Mouse (Mus musculus): ENCODE data around the gene Nol3. TPM values are rescaled to one million over a fixed set of nuclear protein-coding genes. Genes with fewer than 3 reads are reported as not detected.

The Nol3 gene
- polyA plus RNA-seq, 1 experiment = 0.94 TPM

- H3K27ac ChIP-seq (ENCODE audit: insufficient read depth, low read length) = no peak overlapping the region
- H3K9ac ChIP-seq (ENCODE audit: low read depth, poor library complexity, severe bottlenecking) = peak overlapping the region; percentile 71
- H3K4me1 ChIP-seq (ENCODE audit: control insufficient read depth, insufficient read depth, low read length) = peaks cover 3% of the 10 kb centered on the region
- H3K9me3 ChIP-seq (replicated peaks; ENCODE audit: control insufficient read depth, insufficient read depth, low read length, poor library complexity, severe bottlenecking) = no peaks in the 10 kb centered on the region
- H3K36me3 ChIP-seq (ENCODE audit: control insufficient read depth, insufficient read depth, low read length, poor library complexity, severe bottlenecking) = peaks cover 25% of the 10 kb centered on the region
- no peaks in the 10 kb centered on the region for H3K27me3 ChIP-seq (ENCODE audit: control insufficient read depth, insufficient read depth, low read length, poor library complexity, severe bottlenecking)
- peak overlapping the region; percentile 75 for H3K4me3 ChIP-seq (ENCODE audit: low read depth, low read length)
- TF ChIP-seq EP300 (IDR thresholded peaks at IDR 0.05; ENCODE audit: insufficient read depth, low read depth, low read length) = no peak
- no peak for TF ChIP-seq CTCF (IDR thresholded peaks at IDR 0.05; ENCODE audit: low read depth, low read length)
- TF ChIP-seq POLR2A (IDR thresholded peaks at IDR 0.05; ENCODE audit: insufficient read depth, low read length) = no peak
These were observed 49.7 kb downstream of the Nol3 start for GRCm38 (mm10) chr8:105325641-105326093.

GRCm38 (mm10) chr8:105326141-105326672 lies 50.3 kb downstream of the Nol3 start, which contains the start of the genes Lrrc29 and Tmem208:
Gene Lrrc29 (minus strand): TSS chr8:105326278.
Gene Tmem208 (plus strand): TSS chr8:105326354.
- peak within 1 kb of the TSS; percentile 75 for H3K4me3 ChIP-seq (ENCODE audit: low read depth, low read length)
- H3K36me3 ChIP-seq (ENCODE audit: control insufficient read depth, insufficient read depth, low read length, poor library complexity, severe bottlenecking) = peaks cover 27% of the 10 kb centered on the region
- H3K4me1 ChIP-seq (ENCODE audit: control insufficient read depth, insufficient read depth, low read length) = peaks cover 3% of the 10 kb centered on the region
- H3K9ac ChIP-seq (ENCODE audit: low read depth, poor library complexity, severe bottlenecking) = peak within 1 kb of the TSS; percentile 71
- no peaks in the 10 kb centered on the region for H3K27me3 ChIP-seq (ENCODE audit: control insufficient read depth, insufficient read depth, low read length, poor library complexity, severe bottlenecking)
- no peaks in the 10 kb centered on the region for H3K9me3 ChIP-seq (replicated peaks; ENCODE audit: control insufficient read depth, insufficient read depth, low read length, poor library complexity, severe bottlenecking)
- TF ChIP-seq POLR2A (IDR thresholded peaks at IDR 0.05; ENCODE audit: insufficient read depth, low read length) (peak; percentile 74), CTCF (IDR thresholded peaks at IDR 0.05; ENCODE audit: low read depth, low read length) (peak; percentile 59), EP300 (IDR thresholded peaks at IDR 0.05; ENCODE audit: insufficient read depth, low read depth, low read length) (no peak; the same call in 1 of the 2 replicates)
- H3K27ac ChIP-seq (ENCODE audit: insufficient read depth, low read length) = peak within 1 kb of the TSS; percentile 22

- H3K9ac ChIP-seq (ENCODE audit: low read depth, poor library complexity, severe bottlenecking) = peak overlapping the region; percentile 71
- H3K36me3 ChIP-seq (ENCODE audit: control insufficient read depth, insufficient read depth, low read length, poor library complexity, severe bottlenecking) = peaks cover 31% of the 10 kb centered on the region
- peak overlapping the region; percentile 75 for H3K4me3 ChIP-seq (ENCODE audit: low read depth, low read length)
- no peaks in the 10 kb centered on the region for H3K9me3 ChIP-seq (replicated peaks; ENCODE audit: control insufficient read depth, insufficient read depth, low read length, poor library complexity, severe bottlenecking)
- H3K4me1 ChIP-seq (ENCODE audit: control insufficient read depth, insufficient read depth, low read length) = peaks cover 3% of the 10 kb centered on the region
- H3K27me3 ChIP-seq (ENCODE audit: control insufficient read depth, insufficient read depth, low read length, poor library complexity, severe bottlenecking) = no peaks in the 10 kb centered on the region
- TF ChIP-seq POLR2A (IDR thresholded peaks at IDR 0.05; ENCODE audit: insufficient read depth, low read length) = no peak
- TF ChIP-seq EP300 (IDR thresholded peaks at IDR 0.05; ENCODE audit: insufficient read depth, low read depth, low read length) = no peak
- no peak for TF ChIP-seq CTCF (IDR thresholded peaks at IDR 0.05; ENCODE audit: low read depth, low read length)
- H3K27ac ChIP-seq (ENCODE audit: insufficient read depth, low read length) = 0 out of 2 replicates have a peak overlapping the region, but pooled peaks have one; percentile 22
These were observed 51.0 kb downstream of the Nol3 start for GRCm38 (mm10) chr8:105326968-105327367.

GRCm38 (mm10) chr8:105330325-105330724 lies 54.4 kb downstream of the Nol3 start:
- H3K27ac ChIP-seq (ENCODE audit: insufficient read depth, low read length) = no peak overlapping the region
- no peaks in the 10 kb centered on the region for H3K9me3 ChIP-seq (replicated peaks; ENCODE audit: control insufficient read depth, insufficient read depth, low read length, poor library complexity, severe bottlenecking)
- peaks cover 3% of the 10 kb centered on the region for H3K4me1 ChIP-seq (ENCODE audit: control insufficient read depth, insufficient read depth, low read length)
- no peak for TF ChIP-seq POLR2A (IDR thresholded peaks at IDR 0.05; ENCODE audit: insufficient read depth, low read length)
- TF ChIP-seq EP300 (IDR thresholded peaks at IDR 0.05; ENCODE audit: insufficient read depth, low read depth, low read length) = no peak
- no peak for TF ChIP-seq CTCF (IDR thresholded peaks at IDR 0.05; ENCODE audit: low read depth, low read length)
- H3K9ac ChIP-seq (ENCODE audit: low read depth, poor library complexity, severe bottlenecking) = no peak overlapping the region
- no peak overlapping the region for H3K4me3 ChIP-seq (ENCODE audit: low read depth, low read length)
- no peaks in the 10 kb centered on the region for H3K27me3 ChIP-seq (ENCODE audit: control insufficient read depth, insufficient read depth, low read length, poor library complexity, severe bottlenecking)
- H3K36me3 ChIP-seq (ENCODE audit: control insufficient read depth, insufficient read depth, low read length, poor library complexity, severe bottlenecking) = peaks cover 35% of the 10 kb centered on the region

GRCm38 (mm10) chr8:105331469-105331868 lies 55.5 kb downstream of the Nol3 start:
- H3K27me3 ChIP-seq (ENCODE audit: control insufficient read depth, insufficient read depth, low read length, poor library complexity, severe bottlenecking) = no peaks in the 10 kb centered on the region
- TF ChIP-seq EP300 (IDR thresholded peaks at IDR 0.05; ENCODE audit: insufficient read depth, low read depth, low read length) = no peak
- no peak for TF ChIP-seq CTCF (IDR thresholded peaks at IDR 0.05; ENCODE audit: low read depth, low read length)
- no peak for TF ChIP-seq POLR2A (IDR thresholded peaks at IDR 0.05; ENCODE audit: insufficient read depth, low read length)
- H3K9ac ChIP-seq (ENCODE audit: low read depth, poor library complexity, severe bottlenecking) = no peak overlapping the region
- H3K4me3 ChIP-seq (ENCODE audit: low read depth, low read length) = no peak overlapping the region
- peaks cover 3% of the 10 kb centered on the region for H3K4me1 ChIP-seq (ENCODE audit: control insufficient read depth, insufficient read depth, low read length)
- H3K27ac ChIP-seq (ENCODE audit: insufficient read depth, low read length) = no peak overlapping the region
- peaks cover 35% of the 10 kb centered on the region for H3K36me3 ChIP-seq (ENCODE audit: control insufficient read depth, insufficient read depth, low read length, poor library complexity, severe bottlenecking)
- no peaks in the 10 kb centered on the region for H3K9me3 ChIP-seq (replicated peaks; ENCODE audit: control insufficient read depth, insufficient read depth, low read length, poor library complexity, severe bottlenecking)

Other genes with a start within 250 kb of the Nol3 start
- gene Ces3a, start 227.5 kb upstream of the Nol3 start, polyA plus RNA-seq (2011; ENCODE audit: insufficient read depth, insufficient read length, low read depth, missing spikeins) = not detected in 2 replicates
- not detected in 2 replicates for gene Ces3b, start 192.4 kb upstream of the Nol3 start, polyA plus RNA-seq (2011; ENCODE audit: insufficient read depth, insufficient read length, low read depth, missing spikeins)
- not detected in 2 replicates for gene Ces4a, start 144.3 kb upstream of the Nol3 start, polyA plus RNA-seq (2011; ENCODE audit: insufficient read depth, insufficient read length, low read depth, missing spikeins)
- 77.5 and 85.5 TPM in 2 replicates for gene Cbfb, start 105.5 kb upstream of the Nol3 start, polyA plus RNA-seq (2011; ENCODE audit: insufficient read depth, insufficient read length, low read depth, missing spikeins)
- gene D230025D16Rik, start 51.0 kb upstream of the Nol3 start, polyA plus RNA-seq (2011; ENCODE audit: insufficient read depth, insufficient read length, low read depth, missing spikeins) = 88.0 and 90.7 TPM in 2 replicates
- gene B3gnt9, start 21.0 kb upstream of the Nol3 start, polyA plus RNA-seq (2011; ENCODE audit: insufficient read depth, insufficient read length, low read depth, missing spikeins) = 0.37 and 0.67 TPM in 2 replicates
- gene Tradd, start 11.5 kb upstream of the Nol3 start, polyA plus RNA-seq (2011; ENCODE audit: insufficient read depth, insufficient read length, low read depth, missing spikeins) = 4.7 and 5.6 TPM in 2 replicates
- 1.5 and 1.9 TPM in 2 replicates for gene Fbxl8, start 11.5 kb upstream of the Nol3 start, polyA plus RNA-seq (2011; ENCODE audit: insufficient read depth, insufficient read length, low read depth, missing spikeins)
- 1.1 and 1.4 TPM in 2 replicates for gene Hsf4, start 6.3 kb upstream of the Nol3 start, polyA plus RNA-seq (2011; ENCODE audit: insufficient read depth, insufficient read length, low read depth, missing spikeins)
- 8.2 and 9.4 TPM in 2 replicates for gene 4931428F04Rik, start 13.7 kb downstream of the Nol3 start, polyA plus RNA-seq (2011; ENCODE audit: insufficient read depth, insufficient read length, low read depth, missing spikeins)
- gene Exoc3l, start 20.0 kb downstream of the Nol3 start, polyA plus RNA-seq (2011; ENCODE audit: insufficient read depth, insufficient read length, low read depth, missing spikeins) = 2.3 and 3.7 TPM in 2 replicates
- gene E2f4, start 21.5 kb downstream of the Nol3 start, polyA plus RNA-seq (2011; ENCODE audit: insufficient read depth, insufficient read length, low read depth, missing spikeins) = 104 and 109 TPM in 2 replicates
- gene Elmo3, start 29.5 kb downstream of the Nol3 start, polyA plus RNA-seq (2011; ENCODE audit: insufficient read depth, insufficient read length, low read depth, missing spikeins) = 13.7 and 15.6 TPM in 2 replicates
- 1.5 and 1.9 TPM in 2 replicates for gene Lrrc29, start 50.1 kb downstream of the Nol3 start, polyA plus RNA-seq (2011; ENCODE audit: insufficient read depth, insufficient read length, low read depth, missing spikeins)
- gene Tmem208, start 50.2 kb downstream of the Nol3 start, polyA plus RNA-seq (2011; ENCODE audit: insufficient read depth, insufficient read length, low read depth, missing spikeins) = 31.8 and 33.3 TPM in 2 replicates
- 13.0 and 15.4 TPM in 2 replicates for gene Fhod1, start 71.8 kb downstream of the Nol3 start, polyA plus RNA-seq (2011; ENCODE audit: insufficient read depth, insufficient read length, low read depth, missing spikeins)
- 13.7 and 14.7 TPM in 2 replicates for gene Slc9a5, start 72.7 kb downstream of the Nol3 start, polyA plus RNA-seq (2011; ENCODE audit: insufficient read depth, insufficient read length, low read depth, missing spikeins)
- 2.6 and 3.2 TPM in 2 replicates for gene Plekhg4, start 97.1 kb downstream of the Nol3 start, polyA plus RNA-seq (2011; ENCODE audit: insufficient read depth, insufficient read length, low read depth, missing spikeins)
- 2.4 and 3.7 TPM in 2 replicates for gene Kctd19, start 137.4 kb downstream of the Nol3 start, polyA plus RNA-seq (2011; ENCODE audit: insufficient read depth, insufficient read length, low read depth, missing spikeins)
- gene Lrrc36, start 137.4 kb downstream of the Nol3 start, polyA plus RNA-seq (2011; ENCODE audit: insufficient read depth, insufficient read length, low read depth, missing spikeins) = 0.35 and 1.3 TPM in 2 replicates
- gene Tppp3, start 195.4 kb downstream of the Nol3 start, polyA plus RNA-seq (2011; ENCODE audit: insufficient read depth, insufficient read length, low read depth, missing spikeins) = 14.4 and 19.0 TPM in 2 replicates
- gene Zdhhc1, start 220.8 kb downstream of the Nol3 start, polyA plus RNA-seq (2011; ENCODE audit: insufficient read depth, insufficient read length, low read depth, missing spikeins) = 6.8 and 9.2 TPM in 2 replicates
- gene Hsd11b2, start 242.6 kb downstream of the Nol3 start, polyA plus RNA-seq (2011; ENCODE audit: insufficient read depth, insufficient read length, low read depth, missing spikeins) = 0.54 and 0.61 TPM in 2 replicates

All from ES-Bruce4 (cell line).